Mouse (Mus musculus) small intestine, adult 2 months (tissue): ENCODE measurements around the gene Cep112.

Experiments used
- CTCF ChIP-seq: fragments of 200-500 bp; IDR thresholded peaks from 2 replicates; pipeline ENCODE4 v1.5.1; 2012; ENCODE audit warnings: low read depth, mild to moderate bottlenecking, control low read depth, inconsistent platforms, low read length, moderate library complexity, mixed read lengths; ENCODE audit not compliant: insufficient replicate concordance, insufficient read length; ENCODE audit errors: extremely low read depth
- POLR2A ChIP-seq: fragments of 200-500 bp; IDR thresholded peaks from 2 replicates; pipeline ENCODE4 v1.6.1; 2012; ENCODE audit warnings: low read depth, mild to moderate bottlenecking, control low read depth, inconsistent platforms, low read length, moderate library complexity

- TF ChIP-seq POLR2A (no peak), CTCF (no peak)
Measured at GRCm38 (mm10) chr11:108777158-108777557, 352.2 kb downstream of the Cep112 start.
